Mouse (Mus musculus) kidney, adult 2 months (tissue): ENCODE measurements around the gene Osbpl3.

Experiments used
- CTCF ChIP-seq: fragments of 200-500 bp; conservative IDR thresholded peaks from 2 replicates; pipeline ENCODE4 v1.5.1; 2011; ENCODE audit warnings: low read depth, mild to moderate bottlenecking, control low read depth, low read length, moderate library complexity, mixed read lengths; ENCODE audit not compliant: insufficient read depth, insufficient read length
- POLR2A ChIP-seq: fragments of 200-500 bp; IDR thresholded peaks from one replicate; pipeline ENCODE4 v1.6.1; 2011; ENCODE audit warnings: low read depth, low read length, control low read depth

DNA sequence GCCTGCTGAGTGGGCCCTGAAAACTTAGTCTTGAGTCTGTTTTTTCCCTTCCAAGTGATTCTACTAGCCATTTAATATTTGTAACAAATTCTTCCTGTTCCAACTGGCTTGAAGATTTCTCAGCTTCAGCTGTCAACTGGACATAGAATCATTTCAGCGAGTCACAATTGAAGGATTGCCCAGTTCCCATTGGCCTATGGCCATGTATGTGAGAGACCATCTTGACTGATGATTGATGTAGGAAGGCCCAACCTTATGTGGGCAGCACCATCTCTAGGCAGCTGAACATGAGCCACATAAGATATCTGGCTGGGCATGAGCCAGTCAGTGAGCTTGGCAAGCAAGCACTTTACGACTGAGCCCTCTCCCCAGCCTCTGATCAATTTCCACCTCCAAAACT lies 42.3 kb upstream of the Osbpl3 start:
- no peak for TF ChIP-seq POLR2A
- TF ChIP-seq CTCF = no peak
